16 mouse cellular contexts compared by ENCODE assay signal in the genomic region with DNA sequence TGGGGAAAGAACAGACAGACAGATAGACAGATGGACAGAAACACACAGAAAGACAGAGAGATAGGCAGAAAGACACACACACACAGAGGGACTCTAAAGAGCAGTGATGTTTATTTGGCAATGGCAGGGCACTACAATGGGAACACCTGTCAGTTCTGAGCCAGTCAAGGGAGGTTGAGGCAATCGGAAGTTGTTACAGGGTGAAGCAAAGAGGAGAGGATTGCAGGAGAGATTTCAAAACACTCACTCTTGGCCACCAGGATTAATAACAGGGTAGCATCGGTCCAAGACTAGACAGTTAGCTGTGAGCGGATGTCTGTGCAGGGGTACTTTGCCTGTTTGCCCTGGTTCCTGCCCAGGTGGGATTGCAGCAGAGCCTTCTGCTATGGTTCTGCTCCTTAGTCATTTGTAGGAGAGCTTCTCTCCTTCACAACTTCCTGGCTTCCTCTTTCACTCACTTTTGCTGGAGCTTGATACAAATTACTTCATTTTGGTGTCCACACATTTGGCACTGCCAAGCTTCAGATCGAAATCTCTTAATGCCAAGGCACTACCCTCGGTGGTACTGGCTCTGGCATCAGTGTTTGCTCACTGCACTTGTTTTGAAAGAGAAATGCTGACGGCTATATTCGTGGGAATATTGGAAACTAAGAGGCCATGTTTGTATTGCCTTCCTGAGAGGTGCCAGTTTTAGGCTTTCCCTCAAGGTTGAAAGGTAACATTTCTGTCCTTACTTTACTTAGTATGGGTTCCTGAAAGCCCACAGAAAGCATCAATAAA. TPM values are rescaled to one million over a fixed set of nuclear protein-coding genes. Genes with fewer than 3 reads are reported as not detected.
"Had no signal": no experiment of that assay in that cellular context is flagged by ENCODE, and none has a peak within 500 bp of the region (broad histone marks: within the 10 kb centered on the region; RNA-seq: fewer than 3 reads in every experiment).

No protein-coding gene starts in this region.

- DNase-seq: kidney, adult 9 months; kidney, postnatal 14 days; kidney, postnatal 4 days; liver; liver, postnatal 0 days; lung, embryonic 14.5 days; midbrain, embryonic 14.5 days; thymus, postnatal 25 days had no signal

- ATAC-seq: liver, postnatal 0 days; lung, postnatal 0 days had no signal

- H3K4me2 ChIP-seq: limb, embryonic 13.5 days; lung, embryonic 14.5 days; midbrain, embryonic 11.5 days had no signal

- H3K9me3 ChIP-seq: limb, embryonic 10.5 days; limb, embryonic 13.5 days had no signal

- H3K9ac ChIP-seq: limb, embryonic 13.5 days; liver, embryonic 14.5 days; liver, postnatal 0 days; lung, embryonic 14.5 days had no signal

- H3K27me3 ChIP-seq: limb, embryonic 13.5 days had no signal

- H3K4me3 ChIP-seq: limb, embryonic 10.5 days; limb, embryonic 13.5 days had no signal

- H3K36me3 ChIP-seq: limb, embryonic 10.5 days; limb, embryonic 13.5 days had no signal

- H3K27ac ChIP-seq: limb, embryonic 10.5 days; limb, embryonic 13.5 days; liver, embryonic 14.5 days; macrophage; stomach, postnatal 0 days had no signal

- H3K4me1 ChIP-seq: limb, embryonic 10.5 days had no signal

RNA-seq across cellular contexts. Expression of gene Igfbp7, which starts 18.1 kb away (rescaled TPM):
- total RNA-seq: megakaryocyte-erythroid progenitor cell, adult 5-6 weeks had no signal
